Mouse (Mus musculus) liver, embryonic 11.5 days (tissue): ENCODE results near the gene Tmx4. TPM values are rescaled to one million over a fixed set of nuclear protein-coding genes. Genes with fewer than 3 reads are reported as not detected.

ENCODE experiments used
- ATAC-seq: fragments of 200-750 bp; cut with Nextera tagmentation; replicated peaks from 2 replicates; pipeline ENCODE4 v1.8.0; 2017; ENCODE audit warnings: moderate number of reproducible peaks, mild to moderate bottlenecking, moderate TSS enrichment, moderate library complexity; ENCODE audit not compliant: low FRiP score
- DNase-seq: peaks from one replicate; pipeline ENCODE4 v3.0.0-alpha.2; 2017; ENCODE audit warnings: low spot score
- H3K27ac ChIP-seq: fragments of 300-500 bp; sonication (generic); 2 replicates; pipeline ENCODE4 v1.5.1; 2014; ENCODE audit warnings: mild to moderate bottlenecking, low read depth, low read length, control low read depth
- H3K27me3 ChIP-seq: fragments of 300-500 bp; sonication (generic); replicated peaks from 2 replicates; pipeline ENCODE4 v1.6.1; 2014; ENCODE audit warnings: low read length, mixed read lengths; ENCODE audit not compliant: control insufficient read depth, insufficient read depth
- H3K36me3 ChIP-seq: fragments of 300-500 bp; sonication (generic); 2 replicates; pipeline ENCODE4 v1.6.1; 2014; ENCODE audit warnings: mild to moderate bottlenecking, low read length, moderate library complexity, mixed read lengths; ENCODE audit not compliant: control insufficient read depth, insufficient read depth
- H3K4me1 ChIP-seq: fragments of 300-500 bp; sonication (generic); replicated peaks from 2 replicates; pipeline ENCODE4 v1.6.1; 2014; ENCODE audit warnings: low read length, mixed read lengths; ENCODE audit not compliant: control insufficient read depth, insufficient read depth
- H3K4me2 ChIP-seq: fragments of 300-500 bp; sonication (generic); 2 replicates; pipeline ENCODE4 v1.6.1; 2014; ENCODE audit warnings: mild to moderate bottlenecking, control low read depth, moderate library complexity
- H3K4me3 ChIP-seq: fragments of 300-500 bp; sonication (generic); 2 replicates; pipeline ENCODE4 v1.5.1; 2014; ENCODE audit warnings: low read depth, low read length, control low read depth
- H3K9ac ChIP-seq: fragments of 300-500 bp; sonication (generic); 2 replicates; pipeline ENCODE4 v1.6.1; 2014; ENCODE audit warnings: low read depth, low read length, control low read depth
- H3K9me3 ChIP-seq: fragments of 300-500 bp; sonication (generic); 2 replicates; pipeline ENCODE4 v1.6.1; 2016; ENCODE audit warnings: low read length, inconsistent platforms, mixed read lengths; ENCODE audit not compliant: control insufficient read depth
- WGBS: fragments of 180-500 bp; shearing (Covaris S2); extraction: QIAGEN DNeasy Blood & Tissue Kit; methylation state at CpG from one replicate; pipeline ENCODE4 v1.1.7; 2014; 5-methylcytosine and 5-hydroxymethylcytosine counted together
- polyA plus RNA-seq: library from polyadenylated mRNA; unstranded; fragments of >200 nt; fragmentation: Nextera tagmentation; extraction: Ambion mirVana; gene quantifications from 2 replicates; pipeline ENCODE4 v1.2.1, GENCODE M21; 2014

The Tmx4 gene
- 16.2 and 16.7 TPM in 2 replicates for polyA plus RNA-seq

- Histone ChIP-seq H3K4me1 (peaks cover 8% of the 10 kb centered on the region), H3K4me2 (peak within 1 kb of the TSS; percentile 63), H3K9ac (peak within 1 kb of the TSS; percentile 88), H3K36me3 (no peaks in the 10 kb centered on the region), H3K27ac (peak within 1 kb of the TSS; percentile 98), H3K27me3 (no peaks in the 10 kb centered on the region), H3K4me3 (peak within 1 kb of the TSS; percentile 81), H3K9me3 (no peaks in the 10 kb centered on the region)
- ATAC-seq, result peak; percentile 100
- peak; percentile 95 for DNase-seq
- under 1% methylated on average over 56 of the region's 57 CpGs for WGBS
Measured at GRCm38 (mm10) chr2:134643514-134644300, at the start of gene Tmx4. Gene Tmx4, minus strand, starts transcription at chr2:134644145.

GRCm38 (mm10) chr2:134692125-134692524 is 48.2 kb upstream of the Tmx4 start:
- Histone ChIP-seq H3K4me3 (no peak overlapping the region), H3K4me2 (no peak overlapping the region), H3K27ac (no peak overlapping the region), H3K9ac (no peak overlapping the region), H3K9me3 (no peaks in the 10 kb centered on the region), H3K4me1 (no peaks in the 10 kb centered on the region), H3K36me3 (no peaks in the 10 kb centered on the region), H3K27me3 (no peaks in the 10 kb centered on the region)
- WGBS, result 51% methylated on average over 1 of the region's 1 CpGs
- ATAC-seq, result no peak
- no peak for DNase-seq

GRCm38 (mm10) chr2:134691055-134691454 is 47.1 kb upstream of the Tmx4 start:
- Histone ChIP-seq H3K4me1 (no peaks in the 10 kb centered on the region), H3K9ac (no peak overlapping the region), H3K4me2 (no peak overlapping the region), H3K27me3 (no peaks in the 10 kb centered on the region), H3K36me3 (no peaks in the 10 kb centered on the region), H3K4me3 (no peak overlapping the region), H3K9me3 (no peaks in the 10 kb centered on the region), H3K27ac (no peak overlapping the region)
- WGBS, result 82% methylated on average over 7 of the region's 7 CpGs
- ATAC-seq (no peak), DNase-seq (no peak)

- no peak overlapping the region for H3K4me2 ChIP-seq
- no peaks in the 10 kb centered on the region for H3K27me3 ChIP-seq
- no peak overlapping the region for H3K27ac ChIP-seq
- H3K4me3 ChIP-seq, result no peak overlapping the region
- ATAC-seq (no peak), DNase-seq (no peak)
- WGBS, result 77% methylated on average over 3 of the region's 3 CpGs
- H3K4me1 ChIP-seq, result no peaks in the 10 kb centered on the region
- no peaks in the 10 kb centered on the region for H3K36me3 ChIP-seq
- no peaks in the 10 kb centered on the region for H3K9me3 ChIP-seq
- H3K9ac ChIP-seq, result no peak overlapping the region
Measured at GRCm38 (mm10) chr2:134682326-134682725, 38.4 kb upstream of the Tmx4 start.

- ATAC-seq (no peak), DNase-seq (no peak)
- Histone ChIP-seq H3K4me2 (no peak overlapping the region), H3K27ac (no peak overlapping the region), H3K36me3 (no peaks in the 10 kb centered on the region), H3K4me3 (no peak overlapping the region), H3K27me3 (no peaks in the 10 kb centered on the region), H3K9me3 (no peaks in the 10 kb centered on the region), H3K9ac (no peak overlapping the region), H3K4me1 (no peaks in the 10 kb centered on the region)
- 31% methylated on average over 9 of the region's 9 CpGs for WGBS
Measured at GRCm38 (mm10) chr2:134681271-134681961, 37.5 kb upstream of the Tmx4 start.

- Histone ChIP-seq H3K4me2 (no peak overlapping the region), H3K27ac (no peak overlapping the region), H3K4me1 (no peaks in the 10 kb centered on the region), H3K36me3 (no peaks in the 10 kb centered on the region), H3K9ac (no peak overlapping the region), H3K9me3 (no peaks in the 10 kb centered on the region), H3K27me3 (no peaks in the 10 kb centered on the region), H3K4me3 (no peak overlapping the region)
- 55% methylated on average over 3 of the region's 3 CpGs for WGBS
- no peak for ATAC-seq
- DNase-seq, result no peak
Measured at GRCm38 (mm10) chr2:134679567-134679966, 35.6 kb upstream of the Tmx4 start.

- Histone ChIP-seq H3K9me3 (no peaks in the 10 kb centered on the region), H3K36me3 (no peaks in the 10 kb centered on the region), H3K27ac (no peak overlapping the region), H3K4me2 (no peak overlapping the region), H3K4me1 (no peaks in the 10 kb centered on the region), H3K27me3 (no peaks in the 10 kb centered on the region), H3K4me3 (no peak overlapping the region), H3K9ac (no peak overlapping the region)
- DNase-seq, result no peak
- WGBS, result 66% methylated on average over 1 of the region's 1 CpGs
- no peak for ATAC-seq
Measured at GRCm38 (mm10) chr2:134675465-134675864, 31.5 kb upstream of the Tmx4 start.

GRCm38 (mm10) chr2:134673604-134674003 is 29.7 kb upstream of the Tmx4 start:
- WGBS, result 71% methylated on average over 5 of the region's 5 CpGs
- H3K27ac ChIP-seq, result no peak overlapping the region
- 0 out of 2 replicates have a peak, but pooled peaks have one; percentile 49 for ATAC-seq

More at GRCm38 (mm10) chr2:134673604-134674003, 29.7 kb upstream of the Tmx4 start:
- Histone ChIP-seq H3K9me3 (no peaks in the 10 kb centered on the region), H3K4me2 (no peak overlapping the region), H3K27me3 (no peaks in the 10 kb centered on the region), H3K9ac (no peak overlapping the region), H3K36me3 (no peaks in the 10 kb centered on the region), H3K4me1 (no peaks in the 10 kb centered on the region), H3K4me3 (no peak overlapping the region)
- no peak for DNase-seq
